Mouse (Mus musculus) liver, embryonic 14.5 days (tissue): Measurements from ENCODE around the gene Sephs1.

Experiments
- CTCF ChIP-seq: IDR thresholded peaks from 2 replicates; pipeline ENCODE4 v1.5.1; 2016; ENCODE audit warnings: antibody characterized with exemption, low read depth, control low read depth
- EP300 ChIP-seq: IDR thresholded peaks from 2 replicates; pipeline ENCODE4 v1.6.1; 2016; ENCODE audit warnings: antibody characterized with exemption, low read depth

- TF ChIP-seq CTCF (no peak), EP300 (peak; percentile 55)
Measured at GRCm38 (mm10) chr2:4907916-4908315, 26.6 kb downstream of the Sephs1 start.
